Mouse (Mus musculus) Patski (cell line): ENCODE results near the gene Strbp. TPM values are rescaled to one million over a fixed set of nuclear protein-coding genes. Genes with fewer than 3 reads are reported as not detected.

Experiments
- ATAC-seq: fragments of 100-300 bp; one replicate; pipeline ENCODE4 v1.8.0; 2021
- CTCF ChIA-PET: fragments of 350-600 bp; sonication (Branson Sonifier 250); formaldehyde crosslinking; loops from one replicate; lab custom pipeline; 2022; ENCODE audit warnings: inconsistent platforms; lab: Charles Lee
- POLR2A ChIA-PET: fragments of 350-600 bp; sonication (Branson Sonifier 250); formaldehyde crosslinking; loops from one replicate; lab custom pipeline; 2022; ENCODE audit warnings: antibody characterized with exemption, inconsistent platforms; lab: Charles Lee
- DNase-seq: peaks from one replicate; pipeline ENCODE4 v3.0.0-alpha.2; 2011; ENCODE audit warnings: low read depth, low spot score
- H3K27me3 ChIP-seq: fragments of 371-371 bp; one replicate; pipeline ENCODE4 v1.5.1; 2021
- CTCF ChIP-seq: fragments of 100-300 bp; IDR thresholded peaks from one replicate; pipeline ENCODE4 v1.5.1; 2021
- in situ Hi-C: fragments of 300-500 bp; cut with MboI; formaldehyde crosslinking; loops from 3 replicates; pipeline ENCODE4 v1.11.1; 2018; ENCODE audit warnings: low pct_unique_long_range_greater_than_20kb, mixed read lengths
- polyA plus RNA-seq: library from polyadenylated mRNA; unstranded; gene quantifications from one replicate; pipeline ENCODE4 v1.2.3, GENCODE M21; 2021

Gene Strbp
- polyA plus RNA-seq, 1 experiment from 2014 or later = 51.8 TPM

GRCm38 (mm10) chr2:37497321-37497720 is 206.3 kb downstream of the Strbp start:
- no peaks in the 10 kb centered on the region for H3K27me3 ChIP-seq
- POLR2A ChIA-PET = no interaction called here
- in situ Hi-C loops = no loop called here
- CTCF ChIA-PET = interaction anchor here (2.7 to 3.9 kb wide), 2 partner anchors 11 to 12 kb away, joined by 8 to 18 read pairs; no protein-coding TSS in a partner anchor
- TF ChIP-seq CTCF = no peak
- DNase-seq (no peak), ATAC-seq (no peak)

- no peak for TF ChIP-seq CTCF
- POLR2A ChIA-PET = no interaction called here
- CTCF ChIA-PET = interaction anchor here (2.0 kb wide), 1 partner anchor 282 kb away, joined by 4 read pairs; no protein-coding TSS in a partner anchor
- ATAC-seq (no peak), DNase-seq (no peak)
- in situ Hi-C loops = no loop called here
- H3K27me3 ChIP-seq = no peaks in the 10 kb centered on the region
These were observed 214.7 kb downstream of the Strbp start for GRCm38 (mm10) chr2:37488956-37489355.

- ATAC-seq (no peak), DNase-seq (no peak)
- ChIA-PET CTCF (interaction anchor here (1.7 to 3.0 kb wide), 3 partner anchors 10 to 24 kb away, joined by 7 to 18 read pairs (median 15); no protein-coding TSS in a partner anchor), POLR2A (no interaction called here)
- in situ Hi-C loops = no loop called here
- no peak for TF ChIP-seq CTCF
- no peaks in the 10 kb centered on the region for H3K27me3 ChIP-seq
These were observed 217.3 kb downstream of the Strbp start for GRCm38 (mm10) chr2:37486408-37486807.

GRCm38 (mm10) chr2:37485370-37485769 is 218.3 kb downstream of the Strbp start:
- POLR2A ChIA-PET = no interaction called here
- no peaks in the 10 kb centered on the region for H3K27me3 ChIP-seq
- TF ChIP-seq CTCF = peak; percentile 41
- ATAC-seq (no peak), DNase-seq (no peak)
- in situ Hi-C loops = no loop called here
- CTCF ChIA-PET = interaction anchor here (0.7 to 3.0 kb wide), 16 partner anchors 9 to 287 kb away, joined by 3 to 18 read pairs (median 4); no protein-coding TSS in a partner anchor

GRCm38 (mm10) chr2:37484165-37484564 is 219.5 kb downstream of the Strbp start:
- in situ Hi-C loops = no loop called here
- TF ChIP-seq CTCF = no peak
- no peaks in the 10 kb centered on the region for H3K27me3 ChIP-seq
- POLR2A ChIA-PET = no interaction called here
- CTCF ChIA-PET = interaction anchor here (1.2 to 3.0 kb wide), 7 partner anchors 8 to 288 kb away, joined by 4 to 18 read pairs (median 9); no protein-coding TSS in a partner anchor
- DNase-seq (no peak), ATAC-seq (no peak)

GRCm38 (mm10) chr2:37480039-37480438 is 223.6 kb downstream of the Strbp start:
- DNase-seq = no peak
- POLR2A ChIA-PET = no interaction called here
- no peak for ATAC-seq
- H3K27me3 ChIP-seq = no peaks in the 10 kb centered on the region
- TF ChIP-seq CTCF = no peak
- in situ Hi-C loops = no loop called here
- CTCF ChIA-PET = no interaction called here

- ATAC-seq = no peak
- no peak for TF ChIP-seq CTCF
- DNase-seq = no peak
- no peaks in the 10 kb centered on the region for H3K27me3 ChIP-seq
- ChIA-PET POLR2A (no interaction called here), CTCF (no interaction called here)
- in situ Hi-C loops = no loop called here
These were observed 224.1 kb downstream of the Strbp start for GRCm38 (mm10) chr2:37479559-37479958.

GRCm38 (mm10) chr2:37466266-37466665 is 237.4 kb downstream of the Strbp start:
- TF ChIP-seq CTCF = no peak
- in situ Hi-C loops = no loop called here
- DNase-seq (no peak), ATAC-seq (no peak)
- ChIA-PET POLR2A (no interaction called here), CTCF (no interaction called here)
- no peaks in the 10 kb centered on the region for H3K27me3 ChIP-seq

- ChIA-PET CTCF (interaction anchor here (1.4 kb wide), 1 partner anchor 25 kb away, joined by 3 read pairs; no protein-coding TSS in a partner anchor), POLR2A (no interaction called here)
- no peaks in the 10 kb centered on the region for H3K27me3 ChIP-seq
- ATAC-seq (no peak), DNase-seq (no peak)
- peak; percentile 35 for TF ChIP-seq CTCF
- in situ Hi-C loops = no loop called here
These were observed 243.0 kb downstream of the Strbp start for GRCm38 (mm10) chr2:37460707-37461106.

- TF ChIP-seq CTCF = no peak
These were observed 251.3 kb downstream of the Strbp start for GRCm38 (mm10) chr2:37452376-37452760.

GRCm38 (mm10) chr2:37451667-37452375 is 251.8 kb downstream of the Strbp start:
- H3K27me3 ChIP-seq = no peaks in the 10 kb centered on the region
- peak; percentile 97 for ATAC-seq
- in situ Hi-C loops = no loop called here
- TF ChIP-seq CTCF = no peak
- POLR2A ChIA-PET = interaction anchor here (0.6 to 1.1 kb wide), 3 partner anchors 18 to 177 kb away, joined by 3 read pairs; no protein-coding TSS in a partner anchor
- CTCF ChIA-PET = interaction anchor here (1.1 to 1.3 kb wide), 2 partner anchors 27 to 33 kb away, joined by 4 to 5 read pairs; no protein-coding TSS in a partner anchor
- peak; percentile 57 for DNase-seq

More at GRCm38 (mm10) chr2:37452376-37452760, 251.3 kb downstream of the Strbp start:
- ATAC-seq (peak; percentile 56), DNase-seq (no peak)
- POLR2A ChIA-PET = interaction anchor here (1.0 to 1.1 kb wide), 2 partner anchors 19 to 22 kb away, joined by 3 read pairs; no protein-coding TSS in a partner anchor
- in situ Hi-C loops = no loop called here
- CTCF ChIA-PET = interaction anchor here (1.1 kb wide), 1 partner anchor 28 kb away, joined by 5 read pairs; no protein-coding TSS in a partner anchor
- no peaks in the 10 kb centered on the region for H3K27me3 ChIP-seq
